Mouse (Mus musculus) kidney, adult 2 months (tissue): ENCODE measurements at regions not wholly inside any gene's neighbourhood (a gene's known extent, or its start where the extent isn't known, plus 50 kb on each side); places are given as distances from the start of the nearest gene placed in this dataset.

Experiments used
- DNase-seq: peaks from one replicate; pipeline ENCODE4 v3.0.0; 2021
- H3K27ac ChIP-seq: fragments of 200-500 bp; 2 replicates; pipeline ENCODE4 v1.5.1; 2012; ENCODE audit warnings: low read depth, low read length, control low read depth, inconsistent platforms; ENCODE audit not compliant: insufficient read depth
- H3K27me3 ChIP-seq: fragments of 200-500 bp; replicated peaks from 2 replicates; pipeline ENCODE4 v1.6.1; 2012; ENCODE audit warnings: mild to moderate bottlenecking, moderate library complexity, low read length, inconsistent platforms; ENCODE audit not compliant: control insufficient read depth, insufficient read depth
- H3K36me3 ChIP-seq: fragments of 200-500 bp; 2 replicates; pipeline ENCODE4 v1.6.1; 2012; ENCODE audit warnings: mild to moderate bottlenecking, moderate library complexity, low read length, inconsistent platforms; ENCODE audit not compliant: control insufficient read depth, insufficient read depth
- H3K4me1 ChIP-seq: fragments of 200-500 bp; 2 replicates; pipeline ENCODE4 v1.6.1; 2011; ENCODE audit warnings: low read length; ENCODE audit not compliant: control insufficient read depth, insufficient read depth
- H3K4me3 ChIP-seq: fragments of 200-500 bp; 2 replicates; pipeline ENCODE4 v1.5.1; 2011; ENCODE audit warnings: mild to moderate bottlenecking, low read depth, low read length, control low read depth; ENCODE audit not compliant: insufficient read depth
- CTCF ChIP-seq: fragments of 200-500 bp; conservative IDR thresholded peaks from 2 replicates; pipeline ENCODE4 v1.5.1; 2011; ENCODE audit warnings: low read depth, mild to moderate bottlenecking, control low read depth, low read length, moderate library complexity, mixed read lengths; ENCODE audit not compliant: insufficient read depth, insufficient read length
- POLR2A ChIP-seq: fragments of 200-500 bp; IDR thresholded peaks from one replicate; pipeline ENCODE4 v1.6.1; 2011; ENCODE audit warnings: low read depth, low read length, control low read depth
- WGBS: fragments of 180-500 bp; shearing (Covaris S2); methylation state at CpG from one replicate; pipeline ENCODE4 v1.1.7; 2018; 5-methylcytosine and 5-hydroxymethylcytosine counted together

DNA sequence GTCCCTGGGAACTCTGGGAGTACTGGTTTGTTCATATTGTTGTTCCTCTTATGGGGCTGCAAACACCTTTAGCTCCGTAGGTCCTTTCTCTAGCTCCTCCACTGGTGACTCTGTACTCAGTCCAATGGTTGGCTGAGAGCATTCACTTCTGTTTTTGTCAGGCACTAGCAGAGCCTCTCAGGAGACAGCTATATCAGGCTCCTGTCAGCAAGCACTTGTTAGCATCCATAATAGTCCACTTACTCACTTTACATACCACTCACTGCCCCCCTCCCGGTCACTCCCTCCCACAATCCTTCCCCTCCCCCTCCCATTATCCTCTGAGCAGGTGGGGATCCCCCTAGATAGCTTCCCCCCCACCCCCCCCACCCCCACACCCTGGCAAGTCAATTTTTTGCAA is 57.3 kb upstream of the Shcbp1 start:
- WGBS: 60% methylated on average over 2 of the region's 2 CpGs
- H3K27ac ChIP-seq: 0 out of 2 replicates have a peak overlapping the region, but pooled peaks have one; percentile 26
- DNase-seq: peak; percentile 17
- H3K4me1 ChIP-seq: peaks cover 12% of the 10 kb centered on the region
- H3K36me3 ChIP-seq: no peaks in the 10 kb centered on the region
- TF ChIP-seq CTCF: no peak
- TF ChIP-seq POLR2A: no peak
- no peak overlapping the region for H3K4me3 ChIP-seq
- no peaks in the 10 kb centered on the region for H3K27me3 ChIP-seq
